Mouse (Mus musculus) cortical plate, adult 2 months (tissue): ENCODE measurements around the gene Tnrc6c.

Experiments
- CTCF ChIP-seq: fragments of 200-500 bp; IDR thresholded peaks from 2 replicates; pipeline ENCODE4 v1.5.1; 2011; ENCODE audit warnings: mild to moderate bottlenecking, control low read depth, low read length; ENCODE audit not compliant: insufficient read depth; ENCODE audit errors: extremely low read depth
- POLR2A ChIP-seq: fragments of 200-500 bp; IDR thresholded peaks from 2 replicates; pipeline ENCODE4 v1.6.1; 2011; ENCODE audit warnings: mild to moderate bottlenecking, low read length, control low read depth; ENCODE audit not compliant: insufficient read depth; ENCODE audit errors: extremely low read depth

- TF ChIP-seq POLR2A (no peak), CTCF (no peak)
These were observed 15.3 kb upstream of the Tnrc6c start for GRCm38 (mm10) chr11:117638809-117639208.
